Mouse (Mus musculus) lung, adult 2 months (tissue): Measurements from ENCODE around the gene Mrvi1.

ENCODE experiments used
- CTCF ChIP-seq: fragments of 200-500 bp; IDR thresholded peaks from 2 replicates; pipeline ENCODE4 v1.5.1; 2011; ENCODE audit warnings: mild to moderate bottlenecking, low read length, control low read depth; ENCODE audit not compliant: insufficient read depth
- POLR2A ChIP-seq: fragments of 200-500 bp; IDR thresholded peaks from 2 replicates; pipeline ENCODE4 v1.6.1; 2011; ENCODE audit warnings: low read depth, mild to moderate bottlenecking, control low read depth, low read length, borderline replicate concordance; ENCODE audit errors: extremely low read depth

DNA sequence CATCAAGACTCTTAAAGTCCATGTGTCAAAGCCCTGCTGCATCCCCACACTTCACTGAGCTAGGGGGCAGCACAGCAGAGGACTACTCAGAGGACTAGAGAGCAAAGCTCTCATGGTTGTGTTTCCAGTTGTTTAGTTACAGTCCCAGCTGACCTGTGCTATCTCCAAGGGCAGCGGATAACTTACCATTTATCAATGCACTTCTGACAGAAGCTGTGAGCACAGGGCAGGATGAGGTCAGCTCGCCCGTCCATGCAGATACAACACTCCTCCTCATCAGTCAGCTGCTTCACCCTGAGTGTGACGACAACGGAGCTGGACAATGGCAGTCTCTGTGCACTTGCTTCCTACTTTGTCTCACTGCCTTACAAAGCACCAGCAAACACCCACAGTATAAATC, 161.2 kb downstream of the Mrvi1 start:
- TF ChIP-seq CTCF (peak; percentile 23; the same call in 1 of the 2 replicates), POLR2A (no peak)
